Mouse (Mus musculus) thymus, postnatal 0 days (tissue): Measurements from ENCODE around the gene Serpina3g. TPM values are rescaled to one million over a fixed set of nuclear protein-coding genes. Genes with fewer than 3 reads are reported as not detected.
"Not testable (repeated sequence)": the region's sequence is repeated elsewhere in the genome, so short reads cannot be mapped to it uniquely, and the experiment has no call there.

ENCODE experiments used
- DNase-seq: peaks from one replicate; pipeline ENCODE4 v3.0.0-alpha.2; 2015; ENCODE audit warnings: low spot score
- polyA plus RNA-seq: library from polyadenylated mRNA; unstranded; fragments of >200 nt; fragmentation: Nextera tagmentation; extraction: Ambion mirVana; gene quantifications from 2 replicates; pipeline ENCODE4 v1.2.1, GENCODE M21; 2015

The Serpina3g gene
- 98.6 and 111 TPM in 2 replicates for polyA plus RNA-seq

DNA sequence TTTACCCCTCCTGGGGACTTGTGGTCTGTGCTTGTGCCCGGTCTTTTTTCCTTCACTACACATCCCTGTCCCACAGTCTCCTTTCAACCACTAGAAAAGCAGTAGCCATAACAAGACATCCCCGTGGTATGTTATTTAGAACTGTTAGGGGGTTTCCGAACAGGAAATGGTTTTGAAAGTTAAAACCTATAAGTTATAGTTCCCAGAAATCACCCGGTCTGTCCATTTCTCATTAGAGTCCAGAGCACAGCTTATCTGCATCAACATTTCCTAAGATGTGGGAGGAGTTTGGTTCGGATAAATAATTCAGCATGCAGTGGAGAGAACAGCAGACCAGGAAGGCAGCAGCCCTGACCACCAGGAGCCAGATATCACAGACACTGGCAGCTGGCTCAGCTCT, at the start of gene Serpina3g:
Serpina3g (plus strand) TSS at position 331 of the 400 bp plus-strand sequence.
- DNase-seq = no peak

DNA sequence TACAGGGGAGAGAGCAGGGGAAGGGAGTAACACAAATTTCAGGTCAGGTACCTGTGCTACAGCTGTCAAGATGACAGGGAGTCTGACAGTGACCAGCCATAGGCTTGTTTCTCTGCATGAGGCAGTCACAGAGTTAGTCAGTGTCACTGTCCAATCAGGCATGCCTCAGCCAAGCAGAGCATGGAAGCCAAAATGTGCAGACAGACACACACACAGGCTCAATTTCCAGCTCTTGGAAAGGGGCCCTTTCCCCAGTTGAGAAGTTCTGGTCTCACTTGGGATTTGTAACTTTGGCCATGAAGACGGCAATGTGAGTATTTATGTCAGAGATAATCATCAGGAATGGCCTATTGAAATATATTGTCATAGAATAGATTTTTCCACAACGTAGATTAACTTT, 46.8 kb upstream of the Serpina3g start:
- no peak for DNase-seq

- no peak for DNase-seq
These were observed 45.2 kb upstream of the Serpina3g start for GRCm38 (mm10) chr12:104190852-104191251.

GRCm38 (mm10) chr12:104209149-104209548, 26.9 kb upstream of the Serpina3g start:
- DNase-seq = no peak

DNA sequence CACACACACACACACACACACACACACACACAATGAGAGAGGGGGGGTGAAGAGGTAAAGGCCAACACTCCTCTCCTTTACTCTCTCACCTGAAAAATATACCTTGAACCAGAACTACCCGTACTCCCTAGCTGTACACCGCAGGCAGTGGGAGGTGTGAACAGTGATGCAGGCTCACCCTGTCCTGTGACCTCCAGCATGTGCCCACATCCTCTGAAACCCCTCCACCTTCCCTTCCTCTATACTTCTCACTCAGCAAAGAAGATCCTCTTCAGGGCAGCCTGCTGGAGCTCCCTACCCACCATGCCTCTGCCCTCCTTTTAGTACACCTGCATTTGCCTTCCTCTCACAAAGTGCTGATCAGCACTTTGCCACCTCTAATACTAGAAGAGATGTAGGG, 26.2 kb upstream of the Serpina3g start:
- no peak for DNase-seq

GRCm38 (mm10) chr12:104213689-104214444, 22.2 kb upstream of the Serpina3g start:
- DNase-seq = no peak

DNA sequence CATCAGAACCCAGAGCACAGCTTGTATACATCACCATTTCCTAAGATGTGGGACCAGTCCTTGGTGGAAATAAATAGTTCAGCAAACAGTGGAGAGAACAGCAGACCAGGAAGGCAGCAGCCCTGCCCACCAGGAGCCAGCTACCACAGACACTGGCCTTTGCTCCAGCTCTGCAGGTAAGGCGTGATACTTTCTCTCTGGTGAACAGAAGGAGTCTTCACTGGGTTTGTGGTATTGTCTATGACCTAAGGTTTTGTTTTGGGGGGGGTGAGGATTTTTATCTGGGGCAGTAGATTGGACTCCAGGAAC, 21.6 kb upstream of the Serpina3g start, which contains the start of gene Serpina3f:
Serpina3f (plus strand) TSS at position 100 of the 309 bp plus-strand sequence.
- no peak for DNase-seq

DNA sequence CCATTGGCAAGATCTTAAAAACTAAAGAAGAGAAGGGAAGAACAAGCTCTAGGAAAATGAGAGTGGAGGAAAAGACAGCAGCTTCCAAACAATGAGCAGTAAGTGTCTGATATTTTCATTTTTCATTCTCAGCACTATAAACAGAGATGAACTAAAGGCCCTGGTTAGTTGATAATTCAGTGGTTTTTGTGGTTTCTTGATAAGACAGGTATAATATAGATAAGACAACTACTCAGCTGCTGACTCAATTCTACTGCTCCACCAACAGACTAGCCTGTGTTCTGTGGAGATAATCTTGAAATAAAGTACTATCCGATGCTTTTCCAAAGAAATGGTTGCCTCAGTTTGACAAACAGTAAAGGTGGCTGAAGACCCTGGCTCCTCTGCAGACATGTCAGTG, 20.8 kb upstream of the Serpina3g start:
- no peak for DNase-seq

GRCm38 (mm10) chr12:104221616-104222015, 14.4 kb upstream of the Serpina3g start:
- no peak for DNase-seq

DNA sequence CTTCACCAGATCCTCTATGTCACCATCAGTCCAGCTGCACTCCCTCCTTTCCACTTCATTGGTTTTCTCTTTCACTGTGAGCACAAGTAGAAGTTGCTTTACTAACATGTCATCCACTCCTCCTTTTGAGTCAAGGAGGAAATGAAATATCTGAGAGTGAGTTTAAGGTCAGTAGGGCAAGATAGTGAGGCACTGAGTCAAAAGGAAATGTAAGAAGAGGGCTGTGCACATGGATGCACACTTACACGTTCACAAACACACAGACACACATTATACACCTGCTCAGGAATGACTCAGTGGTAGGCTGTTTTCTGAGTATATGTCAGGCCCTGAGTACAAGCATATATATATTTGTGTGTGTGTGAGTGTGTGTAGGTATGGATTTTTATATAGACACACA, 12.4 kb upstream of the Serpina3g start:
- no peak for DNase-seq

- DNase-seq = no peak
These were observed 11.3 kb upstream of the Serpina3g start for GRCm38 (mm10) chr12:104224598-104225300.

DNA sequence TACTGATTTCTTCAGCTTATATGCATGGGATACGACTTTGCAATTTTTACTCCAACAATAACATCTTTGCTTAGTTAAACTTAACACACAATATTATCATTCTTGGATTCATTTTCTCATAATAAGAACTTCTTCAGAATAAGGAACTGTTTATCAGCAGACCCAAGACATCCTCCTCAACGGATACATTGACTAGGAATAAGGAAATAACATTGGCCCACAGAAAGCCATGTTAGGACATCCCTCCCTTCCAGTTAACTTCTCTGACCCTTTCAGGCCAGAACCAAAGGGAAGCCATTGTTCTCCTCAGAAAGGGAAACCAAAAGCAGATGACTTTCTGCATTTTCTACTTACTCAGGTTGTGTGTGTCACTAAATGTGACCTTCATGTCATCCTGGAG, 5.3 kb upstream of the Serpina3g start:
- DNase-seq = no peak

- DNase-seq = not testable (repeated sequence)
These were observed 2.0 kb downstream of the Serpina3g start for GRCm38 (mm10) chr12:104238048-104238447.

DNA sequence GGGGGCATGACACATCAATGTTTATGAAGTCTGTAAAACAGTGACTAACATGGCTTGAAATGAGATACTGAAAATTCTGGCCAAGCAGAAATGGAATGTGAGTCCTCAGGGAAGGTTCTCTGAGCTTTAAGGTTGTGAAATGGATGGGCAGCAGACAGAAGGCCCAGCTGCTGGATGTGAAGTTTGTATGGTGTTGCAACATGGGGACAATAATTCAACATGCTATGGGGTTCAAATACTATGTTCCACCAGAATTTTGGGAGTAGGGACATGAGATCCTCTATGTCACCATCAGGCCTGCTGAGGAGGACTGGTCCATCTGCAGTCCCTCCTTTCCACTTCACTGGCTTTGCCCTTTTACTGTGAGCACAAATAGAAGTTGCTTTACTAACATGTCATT, 7.3 kb downstream of the Serpina3g start:
- no peak for DNase-seq

- DNase-seq = no peak
These were observed 9.0 kb downstream of the Serpina3g start for GRCm38 (mm10) chr12:104245092-104245491.

GRCm38 (mm10) chr12:104245595-104245994, 9.6 kb downstream of the Serpina3g start:
- no peak for DNase-seq

DNA sequence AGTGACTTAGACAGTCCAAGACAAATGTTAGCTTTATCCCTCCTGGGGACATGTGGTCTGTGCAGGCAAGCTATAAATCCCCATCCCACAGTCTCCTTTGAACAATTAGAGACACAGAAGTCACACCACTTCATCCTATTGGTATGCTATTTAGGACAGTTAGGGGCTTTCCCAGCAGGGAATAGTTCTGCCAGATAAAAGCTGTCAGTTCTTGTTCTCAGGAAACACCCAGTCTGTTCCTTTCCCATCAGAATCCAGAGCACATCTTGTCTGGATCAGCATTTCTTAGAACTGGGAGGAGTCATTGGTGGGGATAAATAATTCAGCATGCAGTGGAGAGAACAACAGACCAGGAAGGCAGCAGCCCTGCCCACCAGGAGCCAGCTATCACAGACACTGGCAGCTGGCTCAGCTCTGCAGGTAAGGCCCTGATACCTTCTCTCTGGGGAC, 11.5 kb downstream of the Serpina3g start:
- DNase-seq = no peak

GRCm38 (mm10) chr12:104248231-104248630, 12.2 kb downstream of the Serpina3g start:
- DNase-seq = no peak

DNA sequence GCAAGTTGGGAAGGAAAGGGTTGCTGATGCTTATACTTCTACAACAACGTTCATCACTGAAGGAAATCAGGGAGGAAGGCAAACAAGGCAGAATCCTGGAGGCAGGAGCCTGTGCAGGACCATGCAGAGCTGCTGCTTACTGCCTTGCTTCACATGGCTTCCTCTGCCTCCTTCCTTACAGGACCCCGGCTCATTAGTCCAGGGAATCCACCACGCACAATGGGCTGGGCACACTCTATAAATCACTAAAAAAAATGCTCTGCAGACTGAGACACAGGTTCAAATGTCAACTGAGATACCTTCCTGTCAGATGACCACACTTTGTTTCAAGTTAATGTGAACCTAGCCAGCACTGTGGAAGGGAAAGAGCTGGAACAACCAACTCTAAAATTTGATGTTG, 25.0 kb downstream of the Serpina3g start:
- DNase-seq = no peak

DNA sequence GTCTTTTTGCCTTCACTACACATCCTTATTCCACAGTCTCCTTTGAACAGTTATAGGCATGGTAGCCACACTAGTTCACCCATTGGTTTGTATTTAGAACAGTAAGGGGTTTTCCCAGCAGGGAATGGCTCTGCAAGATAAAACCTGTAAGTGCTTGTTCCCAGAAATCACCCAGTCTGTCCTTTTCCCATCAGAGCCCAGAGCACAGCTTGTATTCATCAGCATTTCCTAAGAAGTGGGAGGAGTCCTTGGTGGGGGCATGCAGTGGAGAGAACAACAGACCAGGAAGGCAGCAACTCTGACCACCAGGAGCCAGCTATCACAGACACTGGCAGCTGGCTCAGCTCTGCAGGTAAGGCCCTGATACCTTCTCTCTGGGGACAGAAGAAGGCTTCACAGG, 26.8 kb downstream of the Serpina3g start, which contains the start of gene Serpina3i:
Serpina3i (plus strand) TSS at position 260 of the 400 bp plus-strand sequence.
- DNase-seq = no peak

DNA sequence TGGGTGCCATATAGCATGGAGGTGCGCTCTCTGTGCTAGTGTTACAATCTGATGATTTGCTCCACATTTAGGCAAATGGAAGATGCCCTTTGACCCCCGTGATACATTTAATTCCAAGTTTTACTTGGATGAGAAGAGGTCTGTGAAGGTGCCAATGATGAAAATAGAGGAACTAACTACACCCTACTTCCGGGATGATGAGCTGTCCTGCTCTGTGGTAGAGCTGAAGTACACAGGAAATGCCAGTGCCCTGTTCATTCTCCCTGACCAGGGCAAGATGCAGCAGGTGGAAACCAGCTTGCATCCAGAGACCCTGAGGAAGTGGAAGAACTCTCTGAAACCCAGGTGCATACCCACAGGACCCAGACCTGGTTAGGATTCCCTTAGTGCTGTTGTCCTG, 30.3 kb downstream of the Serpina3g start:
- no peak for DNase-seq

DNA sequence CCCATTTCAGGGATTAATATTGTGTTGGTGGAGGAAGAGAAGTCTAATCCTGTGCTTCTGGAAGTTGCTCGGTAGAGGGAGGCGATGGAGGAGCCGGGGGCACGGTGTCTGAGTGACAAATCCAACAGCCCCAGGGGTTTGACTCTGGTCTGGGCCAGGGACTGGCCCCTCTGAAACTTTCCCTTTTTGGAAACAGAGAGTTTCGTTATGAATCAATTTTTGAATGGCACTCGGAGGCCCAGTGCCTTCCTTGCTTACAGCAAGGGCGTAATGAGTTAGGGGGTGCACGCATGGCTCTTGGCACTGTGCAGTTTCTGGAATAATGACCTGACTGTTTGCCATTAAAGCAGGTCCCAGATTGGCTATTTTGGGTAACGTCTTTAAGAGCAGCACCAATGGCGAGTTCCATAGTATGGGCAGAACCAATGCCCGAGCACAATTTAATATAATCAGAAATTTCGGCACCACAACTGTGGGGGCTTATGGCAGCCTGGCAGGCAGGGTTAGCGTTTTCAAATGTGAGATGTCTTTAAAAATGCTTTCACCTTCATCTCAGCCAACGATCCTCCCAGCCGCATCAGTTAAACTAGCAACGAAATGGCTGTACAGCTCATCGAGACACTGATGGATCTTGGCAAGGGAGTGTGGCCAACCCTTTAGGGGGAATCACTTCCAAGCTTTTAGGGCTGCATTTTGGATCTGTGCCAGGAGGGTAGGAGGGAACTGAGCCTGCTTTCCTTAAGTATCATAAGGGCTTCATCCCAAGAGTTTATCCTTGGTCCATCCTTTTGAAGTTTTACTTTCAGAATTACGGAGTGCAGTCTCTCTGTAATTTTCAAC, 42.4 kb downstream of the Serpina3g start:
- no peak for DNase-seq
